Mouse (Mus musculus) urinary bladder, postnatal 10 days (tissue): ENCODE results near the gene Pusl1.

Experiments
- DNase-seq: peaks from one replicate; pipeline ENCODE4 v3.0.0; 2022; ENCODE audit warnings: low spot score

Pusl1 gene

GRCm38 (mm10) chr4:155841651-155842270 is 49.8 kb downstream of the Pusl1 start:
- no peak for DNase-seq

GRCm38 (mm10) chr4:155841003-155841454 is 50.6 kb downstream of the Pusl1 start:
- peak; percentile 9 for DNase-seq

GRCm38 (mm10) chr4:155840076-155841002 is 51.2 kb downstream of the Pusl1 start:
- DNase-seq: peak; percentile 3

DNA sequence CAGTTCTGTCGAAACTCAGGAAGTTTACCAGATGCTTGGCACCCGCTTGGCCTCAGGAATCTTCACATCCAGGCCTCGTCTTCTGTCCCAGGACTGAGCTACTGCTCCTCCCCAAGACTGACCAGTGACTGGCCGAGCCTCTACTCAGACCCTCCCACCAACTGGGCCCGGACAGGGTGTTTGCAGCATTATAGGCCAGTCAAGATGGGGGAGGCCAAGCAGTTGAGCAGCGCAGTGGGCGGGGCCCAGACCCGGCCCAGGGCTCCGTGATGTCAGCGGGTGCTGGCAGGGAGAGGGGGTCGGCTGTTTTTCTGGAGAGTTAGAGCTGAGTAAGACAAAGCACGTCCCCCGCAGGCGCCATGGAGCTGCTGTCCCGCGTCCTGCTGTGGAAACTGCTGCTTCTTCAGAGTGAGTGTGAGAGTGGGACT is 52.1 kb downstream of the Pusl1 start, which contains the start of gene Mxra8:
Gene Mxra8 (plus strand): TSS at position 198 of the 428 bp plus-strand sequence.
- DNase-seq: no peak

DNA sequence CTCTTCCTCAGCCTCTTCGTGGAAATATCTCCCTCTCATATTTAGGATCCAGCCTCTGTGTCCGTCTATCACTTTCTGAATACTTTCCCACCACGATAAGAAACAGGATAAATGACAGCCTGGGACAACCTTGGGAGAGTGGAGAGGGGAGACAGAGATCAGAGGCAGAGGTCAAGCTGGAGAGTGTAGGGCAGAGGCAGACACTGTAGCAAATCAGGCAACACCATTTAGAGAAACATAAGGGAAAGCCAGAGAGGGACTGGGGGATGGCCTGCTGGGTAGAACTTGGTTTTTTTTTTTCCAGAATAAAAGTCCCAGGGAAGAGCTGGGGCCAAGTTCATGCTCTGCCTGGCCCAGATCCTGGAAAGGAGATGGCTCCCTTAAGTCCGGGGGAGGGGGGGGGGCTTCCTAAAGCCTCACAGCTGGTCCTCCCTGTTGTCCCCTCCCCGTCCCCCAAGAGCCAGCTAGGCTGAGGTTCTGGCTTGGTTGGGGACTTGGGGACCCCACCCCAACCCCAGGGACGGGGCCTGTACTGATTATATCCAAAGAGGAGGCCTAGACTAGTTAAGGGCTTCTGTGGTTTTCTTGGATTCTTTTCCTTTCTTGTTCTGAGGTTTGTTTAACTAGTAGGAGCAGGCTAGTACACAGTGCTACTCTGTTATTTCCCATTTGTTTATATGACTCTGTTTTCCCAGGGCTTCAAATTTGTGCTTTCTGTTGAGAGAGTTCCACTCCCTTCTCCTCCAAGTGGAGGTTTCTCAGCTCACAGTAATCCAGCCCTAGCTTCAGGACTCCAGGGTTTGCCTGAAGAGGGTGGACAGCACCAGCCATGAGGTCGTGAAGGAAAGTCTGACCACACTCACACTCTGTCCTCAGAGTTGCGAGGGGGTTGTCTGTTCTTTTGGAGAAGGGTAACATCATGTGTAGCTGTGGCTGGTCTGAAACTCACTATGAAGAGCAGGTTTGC is 53.1 kb downstream of the Pusl1 start:
- DNase-seq: no peak
